Mouse (Mus musculus) liver (tissue): ENCODE measurements at regions not wholly inside any gene's neighbourhood (a gene's known extent, or its start where the extent isn't known, plus 50 kb on each side); places are given as distances from the start of the nearest gene placed in this dataset.

Source experiments
- DNase-seq: peaks from one replicate; pipeline ENCODE4 v3.0.0-alpha.2; 2020; ENCODE audit warnings: mixed read lengths

GRCm38 (mm10) chr4:131304361-131304777 is 360.2 kb downstream of the Matn1 start:
- no peak for DNase-seq

- no peak for DNase-seq
These were observed 370.0 kb downstream of the Matn1 start for GRCm38 (mm10) chr4:131314231-131314630.

GRCm38 (mm10) chr4:131316041-131316440 is 371.9 kb downstream of the Matn1 start:
- no peak for DNase-seq

GRCm38 (mm10) chr4:131322323-131322722 is 378.1 kb downstream of the Matn1 start:
- DNase-seq, result no peak

GRCm38 (mm10) chr4:131324486-131324885 is 380.3 kb downstream of the Matn1 start:
- DNase-seq, result no peak

GRCm38 (mm10) chr4:131325200-131325599 is 381.0 kb downstream of the Matn1 start:
- DNase-seq, result no peak

- DNase-seq, result no peak
These were observed 381.4 kb downstream of the Matn1 start for GRCm38 (mm10) chr4:131325609-131326008.

GRCm38 (mm10) chr4:131329398-131329797 is 385.2 kb downstream of the Matn1 start:
- DNase-seq, result no peak

- DNase-seq, result no peak
These were observed 387.5 kb downstream of the Matn1 start for GRCm38 (mm10) chr4:131331646-131332045.

GRCm38 (mm10) chr4:131336801-131337200 is 392.6 kb downstream of the Matn1 start:
- no peak for DNase-seq

- DNase-seq, result no peak
These were observed 397.0 kb downstream of the Matn1 start for GRCm38 (mm10) chr4:131340993-131341695.

GRCm38 (mm10) chr4:131346727-131347126 is 402.5 kb downstream of the Matn1 start:
- DNase-seq, result no peak

- DNase-seq, result no peak
These were observed 406.1 kb downstream of the Matn1 start for GRCm38 (mm10) chr4:131350268-131350667.

- DNase-seq, result no peak
These were observed 410.7 kb downstream of the Matn1 start for GRCm38 (mm10) chr4:131354908-131355307.

- DNase-seq, result no peak
These were observed 411.4 kb downstream of the Matn1 start for GRCm38 (mm10) chr4:131355526-131355991.

GRCm38 (mm10) chr4:131356316-131356715 is 412.1 kb downstream of the Matn1 start:
- DNase-seq, result no peak

GRCm38 (mm10) chr4:131363030-131363429 is 418.8 kb downstream of the Matn1 start:
- no peak for DNase-seq

GRCm38 (mm10) chr4:131364671-131365252 is 420.6 kb downstream of the Matn1 start:
- peak; percentile 35 for DNase-seq

GRCm38 (mm10) chr4:131366006-131366405 is 421.8 kb downstream of the Matn1 start:
- DNase-seq, result no peak

GRCm38 (mm10) chr4:131366656-131367055 is 422.5 kb downstream of the Matn1 start:
- no peak for DNase-seq

- no peak for DNase-seq
These were observed 428.3 kb downstream of the Matn1 start for GRCm38 (mm10) chr4:131372517-131372916.

- DNase-seq, result no peak
These were observed 429.0 kb downstream of the Matn1 start for GRCm38 (mm10) chr4:131373172-131373571.

- no peak for DNase-seq
These were observed 430.5 kb downstream of the Matn1 start for GRCm38 (mm10) chr4:131374527-131375290.

- no peak for DNase-seq
These were observed 436.9 kb downstream of the Matn1 start for GRCm38 (mm10) chr4:131381063-131381462.
